Mouse (Mus musculus): ENCODE data around the gene Hrh2. TPM values are rescaled to one million over a fixed set of nuclear protein-coding genes. Genes with fewer than 3 reads are reported as not detected.

The Hrh2 gene
- polyA plus RNA-seq, 1 experiment from 2014 or later, result 0.12 TPM

DNA sequence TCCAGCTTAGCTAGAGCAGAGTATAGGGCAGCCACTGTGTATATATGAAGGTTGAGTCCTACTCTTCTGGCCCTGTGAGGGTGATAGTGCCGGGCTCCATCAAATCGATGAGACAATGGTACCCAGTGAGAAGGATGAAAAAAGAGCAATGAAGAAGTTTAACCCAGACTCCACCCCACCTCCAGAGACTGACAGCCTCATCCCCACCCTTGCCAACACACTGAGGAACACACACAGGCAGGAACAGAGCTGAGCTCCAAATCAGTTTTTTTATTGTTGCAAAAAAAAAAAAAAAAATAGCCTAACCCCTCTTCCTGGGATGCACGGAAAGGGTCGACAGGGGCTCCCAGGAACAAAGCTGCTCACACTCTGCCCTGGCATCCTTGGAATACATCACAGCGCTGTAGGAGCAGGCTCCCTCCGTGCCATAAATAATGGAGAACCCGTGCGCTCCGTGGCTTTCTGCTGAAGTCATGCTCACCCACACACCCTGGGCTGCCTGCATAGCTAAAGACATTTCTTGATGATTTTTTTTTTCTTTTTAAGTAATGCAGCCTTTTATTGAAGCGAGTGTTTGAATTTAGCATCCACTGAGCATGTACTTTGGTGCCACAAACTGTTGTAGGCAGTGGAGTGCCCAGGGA, 65.8 kb downstream of the Hrh2 start:
- 25% methylated on average over 10 of the region's 10 CpGs for WGBS
- no peaks in the 10 kb centered on the region for H3K4me1 ChIP-seq
- no peak overlapping the region for H3K9ac ChIP-seq
- no peaks in the 10 kb centered on the region for H3K36me3 ChIP-seq
- no peaks in the 10 kb centered on the region for H3K9me3 ChIP-seq
- H3K27ac ChIP-seq, result no peak overlapping the region
- no peak overlapping the region for H3K4me2 ChIP-seq
- H3K4me3 ChIP-seq, result no peak overlapping the region
- ATAC-seq (ENCODE audit: borderline replicate concordance, extremely low read depth, low FRiP score, low TSS enrichment), result no peak
- no peaks in the 10 kb centered on the region for H3K27me3 ChIP-seq

- no peaks in the 10 kb centered on the region for H3K27me3 ChIP-seq
- no peak for ATAC-seq (ENCODE audit: borderline replicate concordance, extremely low read depth, low FRiP score, low TSS enrichment)
- no peak overlapping the region for H3K4me3 ChIP-seq
- no peaks in the 10 kb centered on the region for H3K36me3 ChIP-seq
- no peak overlapping the region for H3K27ac ChIP-seq
- H3K9me3 ChIP-seq, result no peaks in the 10 kb centered on the region
- WGBS, result 28% methylated on average over 8 of the region's 8 CpGs
- H3K4me1 ChIP-seq, result no peaks in the 10 kb centered on the region
- H3K9ac ChIP-seq, result no peak overlapping the region
- no peak overlapping the region for H3K4me2 ChIP-seq
Observed at GRCm38 (mm10) chr13:54258231-54258743, 66.4 kb downstream of the Hrh2 start.

- H3K9me3 ChIP-seq, result no peaks in the 10 kb centered on the region
- H3K27me3 ChIP-seq, result no peaks in the 10 kb centered on the region
- ATAC-seq (ENCODE audit: borderline replicate concordance, extremely low read depth, low FRiP score, low TSS enrichment), result no peak
- no peak overlapping the region for H3K4me3 ChIP-seq
- no peak overlapping the region for H3K4me2 ChIP-seq
- no peaks in the 10 kb centered on the region for H3K4me1 ChIP-seq
- no peaks in the 10 kb centered on the region for H3K36me3 ChIP-seq
- H3K9ac ChIP-seq, result no peak overlapping the region
- H3K27ac ChIP-seq, result no peak overlapping the region
- 19% methylated on average over 8 of the region's 8 CpGs for WGBS
Observed at GRCm38 (mm10) chr13:54260318-54260717, 68.4 kb downstream of the Hrh2 start.

DNA sequence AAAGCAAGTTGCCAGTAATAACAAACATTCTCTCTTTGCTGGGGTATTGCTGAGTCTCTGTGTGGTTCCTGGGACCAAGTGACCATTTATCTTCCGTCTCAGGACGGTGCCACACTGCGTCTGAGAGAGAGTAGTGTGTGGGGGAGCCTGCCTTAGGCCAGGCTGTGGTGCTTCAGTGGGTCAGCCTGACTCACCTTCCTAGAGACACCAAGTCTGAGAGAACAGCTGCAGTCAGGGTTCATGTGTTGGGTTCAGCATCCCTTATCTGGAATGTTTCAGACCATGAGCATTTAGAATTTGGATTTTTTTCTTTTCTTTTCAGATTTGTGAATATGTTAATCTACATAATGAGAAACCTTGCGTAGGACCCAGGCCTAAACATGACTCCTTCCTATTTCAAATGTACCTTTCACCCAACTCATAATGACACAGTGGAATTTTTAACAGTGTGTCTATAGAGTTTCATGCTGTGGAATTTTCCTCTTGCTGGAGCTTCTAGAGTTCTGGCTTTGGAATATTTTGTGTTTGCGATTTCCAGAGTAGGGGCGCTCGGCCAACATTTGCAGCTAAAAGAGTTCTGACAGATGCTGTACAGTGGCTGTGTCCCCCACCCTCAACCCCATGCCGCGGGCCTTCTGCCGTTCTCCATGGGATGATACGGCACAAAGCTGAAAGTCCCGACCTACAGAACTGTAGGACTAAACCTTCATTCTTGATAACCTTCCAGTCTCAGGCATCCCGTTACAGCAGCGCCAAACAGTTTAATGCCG, 71.0 kb downstream of the Hrh2 start:
- ATAC-seq (ENCODE audit: borderline replicate concordance, extremely low read depth, low FRiP score, low TSS enrichment), result no peak
- no peak overlapping the region for H3K4me3 ChIP-seq
- no peak overlapping the region for H3K9ac ChIP-seq
- 75% methylated on average over 15 of the region's 15 CpGs for WGBS
- no peaks in the 10 kb centered on the region for H3K4me1 ChIP-seq
- H3K27ac ChIP-seq, result no peak overlapping the region
- no peaks in the 10 kb centered on the region for H3K9me3 ChIP-seq
- no peaks in the 10 kb centered on the region for H3K27me3 ChIP-seq
- H3K4me2 ChIP-seq, result no peak overlapping the region
- no peaks in the 10 kb centered on the region for H3K36me3 ChIP-seq

DNA sequence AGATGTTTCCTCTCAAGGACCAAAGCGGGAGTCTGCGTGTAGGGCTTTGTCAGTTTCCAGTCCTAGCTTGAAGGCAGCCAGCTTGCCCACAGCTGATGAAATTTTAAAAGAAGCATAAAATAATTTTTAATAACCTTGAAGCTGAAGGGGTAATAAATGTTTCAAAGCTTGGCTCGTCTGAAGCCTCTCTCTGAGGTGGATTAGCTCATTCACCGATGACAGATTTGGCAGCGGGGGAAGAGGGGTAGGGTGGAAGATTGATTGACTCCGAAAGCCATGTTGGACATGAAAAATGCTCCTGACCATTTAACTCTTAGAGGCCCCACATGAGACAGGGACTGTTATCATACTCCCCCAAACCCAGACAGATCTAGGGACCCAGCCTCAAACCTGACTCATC, 71.7 kb downstream of the Hrh2 start:
- H3K36me3 ChIP-seq, result no peaks in the 10 kb centered on the region
- WGBS, result 66% methylated on average over 6 of the region's 6 CpGs
- no peak overlapping the region for H3K27ac ChIP-seq
- no peak overlapping the region for H3K4me2 ChIP-seq
- no peak for ATAC-seq (ENCODE audit: borderline replicate concordance, extremely low read depth, low FRiP score, low TSS enrichment)
- no peak overlapping the region for H3K9ac ChIP-seq
- no peaks in the 10 kb centered on the region for H3K9me3 ChIP-seq
- H3K4me1 ChIP-seq, result no peaks in the 10 kb centered on the region
- no peaks in the 10 kb centered on the region for H3K27me3 ChIP-seq
- no peak overlapping the region for H3K4me3 ChIP-seq

GRCm38 (mm10) chr13:54266472-54266871, 74.5 kb downstream of the Hrh2 start:
- Histone ChIP-seq H3K9me3 (no peaks in the 10 kb centered on the region), H3K4me2 (no peak overlapping the region), H3K9ac (no peak overlapping the region), H3K27me3 (no peaks in the 10 kb centered on the region), H3K36me3 (no peaks in the 10 kb centered on the region), H3K4me3 (no peak overlapping the region), H3K4me1 (no peaks in the 10 kb centered on the region), H3K27ac (no peak overlapping the region)
- ATAC-seq (ENCODE audit: borderline replicate concordance, extremely low read depth, low FRiP score, low TSS enrichment), result no peak
- WGBS, result 4% methylated on average over 9 of the region's 9 CpGs

DNA sequence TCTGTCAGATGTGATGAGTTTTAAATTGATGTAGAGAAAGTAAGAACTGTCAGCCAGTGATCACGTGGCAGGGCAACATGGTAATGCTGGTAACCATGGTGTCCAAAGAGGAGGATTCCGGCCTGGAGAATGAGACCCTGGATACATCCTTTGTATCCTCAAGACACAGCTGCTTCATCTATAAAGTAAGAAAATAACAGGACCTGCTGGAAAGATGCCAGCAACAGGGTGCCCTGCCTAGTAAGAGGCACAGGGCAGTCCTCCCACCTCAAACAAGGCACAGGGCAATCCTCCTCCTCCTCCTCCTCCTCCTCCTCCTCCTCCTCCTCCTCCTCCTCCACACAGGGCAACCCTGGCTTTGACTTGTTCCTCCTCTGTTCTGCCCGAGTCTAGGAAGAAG, 77.2 kb downstream of the Hrh2 start:
- Histone ChIP-seq H3K4me3 (no peak overlapping the region), H3K4me2 (no peak overlapping the region), H3K36me3 (no peaks in the 10 kb centered on the region), H3K27me3 (no peaks in the 10 kb centered on the region), H3K4me1 (no peaks in the 10 kb centered on the region), H3K9me3 (no peaks in the 10 kb centered on the region), H3K9ac (no peak overlapping the region), H3K27ac (no peak overlapping the region)
- no peak for ATAC-seq (ENCODE audit: borderline replicate concordance, extremely low read depth, low FRiP score, low TSS enrichment)
- whole genome bisulfite sequencing, result 73% methylated on average over 3 of the region's 3 CpGs

GRCm38 (mm10) chr13:54269628-54270027, 77.7 kb downstream of the Hrh2 start:
- no peaks in the 10 kb centered on the region for H3K36me3 ChIP-seq
- H3K27ac ChIP-seq, result no peak overlapping the region
- H3K27me3 ChIP-seq, result no peaks in the 10 kb centered on the region
- ATAC-seq (ENCODE audit: borderline replicate concordance, extremely low read depth, low FRiP score, low TSS enrichment), result no peak
- no peak overlapping the region for H3K4me2 ChIP-seq
- H3K4me3 ChIP-seq, result no peak overlapping the region
- WGBS, result 59% methylated on average over 8 of the region's 8 CpGs
- H3K9ac ChIP-seq, result no peak overlapping the region
- no peaks in the 10 kb centered on the region for H3K9me3 ChIP-seq
- no peaks in the 10 kb centered on the region for H3K4me1 ChIP-seq

- H3K27me3 ChIP-seq, result no peaks in the 10 kb centered on the region
- H3K9me3 ChIP-seq, result no peaks in the 10 kb centered on the region
- H3K4me3 ChIP-seq, result no peak overlapping the region
- H3K4me1 ChIP-seq, result no peaks in the 10 kb centered on the region
- 81% methylated on average over 7 of the region's 7 CpGs for WGBS
- H3K9ac ChIP-seq, result no peak overlapping the region
- no peaks in the 10 kb centered on the region for H3K36me3 ChIP-seq
- no peak for ATAC-seq (ENCODE audit: borderline replicate concordance, extremely low read depth, low FRiP score, low TSS enrichment)
- no peak overlapping the region for H3K4me2 ChIP-seq
- H3K27ac ChIP-seq, result no peak overlapping the region
Observed at GRCm38 (mm10) chr13:54272076-54272475, 80.1 kb downstream of the Hrh2 start.

- 83% methylated on average over 6 of the region's 6 CpGs for WGBS
- Histone ChIP-seq H3K9ac (no peak overlapping the region), H3K4me2 (no peak overlapping the region), H3K4me1 (peaks cover 2% of the 10 kb centered on the region), H3K9me3 (no peaks in the 10 kb centered on the region; the same call in 1 of the 2 replicates), H3K36me3 (no peaks in the 10 kb centered on the region), H3K4me3 (no peak overlapping the region), H3K27ac (no peak overlapping the region), H3K27me3 (peaks cover 6% of the 10 kb centered on the region; the same call in 1 of the 2 replicates)
- ATAC-seq (ENCODE audit: borderline replicate concordance, extremely low read depth, low FRiP score, low TSS enrichment), result no peak
Observed at GRCm38 (mm10) chr13:54277406-54277805, 85.5 kb downstream of the Hrh2 start.

DNA sequence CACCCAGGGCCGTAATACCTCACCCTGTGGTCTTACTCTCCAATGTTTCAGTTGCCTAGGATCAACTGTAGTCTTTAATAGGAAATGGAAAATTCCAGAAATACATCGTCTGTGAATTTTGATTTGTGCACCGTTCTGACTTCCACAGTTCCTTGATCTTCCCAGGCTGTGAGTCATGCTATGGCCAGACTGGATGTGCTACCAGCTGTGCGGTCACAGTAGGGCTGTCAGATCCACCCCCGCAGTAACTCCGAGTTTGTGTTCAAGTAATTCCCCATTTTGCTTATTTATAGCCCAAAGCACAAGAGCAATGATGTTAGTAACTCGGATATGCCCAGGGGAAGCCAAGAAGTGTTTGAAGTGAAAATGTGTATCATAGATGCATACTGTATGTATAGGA, 88.4 kb downstream of the Hrh2 start:
- Histone ChIP-seq H3K4me1 (peaks cover 10% of the 10 kb centered on the region), H3K9ac (no peak overlapping the region), H3K4me3 (no peak overlapping the region), H3K9me3 (no peaks in the 10 kb centered on the region; the same call in 1 of the 2 replicates), H3K36me3 (no peaks in the 10 kb centered on the region), H3K4me2 (no peak overlapping the region), H3K27me3 (peaks cover 6% of the 10 kb centered on the region; the same call in 1 of the 2 replicates), H3K27ac (no peak overlapping the region)
- WGBS, result 75% methylated on average over 7 of the region's 7 CpGs
- no peak for ATAC-seq (ENCODE audit: borderline replicate concordance, extremely low read depth, low FRiP score, low TSS enrichment)

- Histone ChIP-seq H3K9ac (no peak overlapping the region), H3K36me3 (no peaks in the 10 kb centered on the region), H3K27ac (no peak overlapping the region), H3K4me1 (peaks cover 10% of the 10 kb centered on the region), H3K27me3 (peaks cover 6% of the 10 kb centered on the region; the same call in 1 of the 2 replicates), H3K9me3 (no peaks in the 10 kb centered on the region; the same call in 1 of the 2 replicates), H3K4me3 (no peak overlapping the region), H3K4me2 (no peak overlapping the region)
- no peak for ATAC-seq (ENCODE audit: borderline replicate concordance, extremely low read depth, low FRiP score, low TSS enrichment)
- 63% methylated on average over 7 of the region's 7 CpGs for WGBS
Observed at GRCm38 (mm10) chr13:54281149-54281548, 89.2 kb downstream of the Hrh2 start.
